Mouse (Mus musculus) left cerebral cortex, adult 18-20 months (tissue): ENCODE data around the gene Olfr503. TPM values are rescaled to one million over a fixed set of nuclear protein-coding genes. Genes with fewer than 3 reads are reported as not detected.
"Not testable (repeated sequence)": the region's sequence is repeated elsewhere in the genome, so short reads cannot be mapped to it uniquely, and the experiment has no call there.

Source experiments
- DNase-seq, 2 experiments: peaks; one replicate each; pipeline ENCODE4 v3.0.0; 2021 to 2022; ENCODE audit warnings: low spot score in 2 of 2, mixed read lengths in 1 of 2
- long read RNA-seq, 2 experiments: library from polyadenylated mRNA; stranded (forward); transcript quantifications; one replicate each; pipeline ENCODE4 v2.0.0; 2021
- total RNA-seq, 2 experiments: library from RNA; stranded (reverse); gene quantifications; 2 replicates each; pipeline ENCODE4 v1.2.3; 2021

Olfr503 gene
- not detected for total RNA-seq
- long read RNA-seq, experiment 1 = 0 reads
- long read RNA-seq, experiment 2 = 0 reads

DNA sequence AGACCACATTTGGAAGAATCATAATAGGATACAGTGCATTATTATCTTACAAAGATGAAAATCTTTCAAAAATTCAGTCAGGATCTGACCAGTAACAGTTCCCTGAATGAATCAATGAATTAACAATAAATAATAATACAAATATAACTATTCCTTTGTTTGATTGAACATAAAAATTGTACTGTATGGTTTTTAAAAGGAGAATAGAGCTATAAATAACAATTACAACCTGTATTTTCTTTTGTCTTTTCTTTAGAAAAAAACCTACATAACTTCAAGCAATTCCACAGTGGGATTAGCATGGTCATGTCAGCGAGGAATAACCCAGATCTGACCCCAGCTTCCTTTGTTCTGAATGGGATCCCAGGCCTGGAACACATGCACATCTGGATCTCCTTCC is at the start of gene Olfr503:
Olfr503 (plus strand) TSS at position 301 of the 400 bp plus-strand sequence.
- not testable (repeated sequence) for DNase-seq

DNA sequence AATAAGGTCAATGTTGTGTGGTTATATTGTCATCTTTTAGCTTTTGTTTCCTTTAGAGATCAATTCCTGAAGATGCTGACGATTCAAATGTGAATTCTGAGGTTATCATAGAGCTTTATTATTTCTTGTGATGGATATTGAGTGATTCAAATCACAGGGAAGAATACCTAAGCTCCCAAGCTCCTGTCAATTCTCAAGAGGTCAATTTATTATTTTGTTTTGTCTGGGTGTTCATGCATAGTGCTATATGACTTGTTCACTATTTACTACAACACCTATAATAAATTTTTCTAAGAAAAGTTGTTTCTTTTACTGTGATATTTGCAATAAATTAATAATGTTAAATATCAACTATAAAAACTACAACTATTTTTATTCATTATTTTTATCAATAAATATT is 19.4 kb upstream of the Olfr503 start, which contains the start of gene Olfr502:
Olfr502 (minus strand) TSS at position 101 of the 400 bp plus-strand sequence.
- DNase-seq = no peak

DNA sequence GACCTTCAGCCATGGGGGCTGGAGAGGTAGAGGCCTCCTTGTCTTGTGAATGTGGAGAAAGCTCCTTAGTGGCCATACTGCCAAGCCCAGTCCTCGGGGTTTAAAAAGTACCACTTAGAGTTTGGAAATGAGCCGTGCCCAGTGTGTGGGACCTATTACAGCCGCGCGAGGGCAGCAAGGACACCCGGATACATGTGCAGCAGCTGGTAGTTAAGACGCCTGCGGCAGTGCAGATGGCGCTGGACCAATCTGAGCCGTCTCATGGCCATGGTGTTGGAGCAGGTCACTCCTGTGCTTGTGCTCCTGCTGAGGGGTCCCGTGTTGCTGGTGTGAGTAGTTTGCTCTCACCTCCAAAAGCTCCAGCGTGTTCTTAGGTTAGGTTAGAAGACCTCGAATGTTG is 1.9 kb upstream of the Olfr503 start:
- no peak for DNase-seq

DNA sequence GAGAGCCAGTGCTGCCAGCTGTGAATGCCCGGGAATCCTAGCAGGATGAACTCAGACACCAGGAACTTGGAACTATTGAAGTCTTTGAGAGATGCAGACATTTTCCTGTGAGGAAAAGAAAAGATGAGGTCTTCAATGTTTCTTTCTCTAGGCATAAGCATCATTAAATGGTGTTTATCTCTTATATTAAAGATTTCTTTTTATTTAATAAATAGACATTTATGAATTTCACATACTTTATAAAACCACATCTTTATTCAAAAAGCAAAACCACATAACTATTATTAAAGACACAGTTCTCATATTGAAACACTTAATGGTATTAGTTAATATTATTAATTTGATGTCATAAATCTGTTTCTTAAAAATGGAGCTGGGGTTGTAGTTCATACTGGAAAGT is 21.4 kb downstream of the Olfr503 start, which contains the start of gene Olfr504:
Olfr504 (minus strand) TSS at position 101 of the 400 bp plus-strand sequence.
- no peak for DNase-seq

DNA sequence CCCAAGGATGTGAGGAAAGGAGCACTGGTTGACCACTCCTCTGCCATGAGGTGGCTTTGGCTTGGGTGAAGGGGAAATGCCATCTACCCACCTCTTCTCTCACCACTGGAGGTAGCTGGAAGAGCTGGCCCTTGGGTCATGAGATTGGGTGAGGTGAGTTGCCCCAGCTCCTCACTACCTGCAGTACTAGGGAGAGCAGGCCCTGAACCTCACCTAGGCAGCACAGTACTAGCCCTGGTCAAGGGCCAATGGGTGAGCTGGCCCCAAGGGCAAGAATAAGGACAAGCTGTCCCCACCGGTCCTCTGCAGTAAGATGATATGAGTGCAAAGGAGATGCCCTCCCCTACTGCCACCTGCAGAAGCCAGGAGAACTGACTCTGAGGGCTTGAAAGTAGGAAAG is 45.5 kb downstream of the Olfr503 start:
- DNase-seq = no peak

Other genes with a start within 250 kb of the Olfr503 start
- not detected for gene Olfr491, start 231.1 kb upstream of the Olfr503 start, total RNA-seq
- not detected for gene Olfr492, start 220.9 kb upstream of the Olfr503 start, total RNA-seq
- not detected for gene Olfr493, start 197.5 kb upstream of the Olfr503 start, total RNA-seq
- gene Olfr494, start 179.2 kb upstream of the Olfr503 start, total RNA-seq = not detected
- gene Olfr495, start 151.4 kb upstream of the Olfr503 start, total RNA-seq = not detected
- not detected for gene Olfr497, start 124.1 kb upstream of the Olfr503 start, total RNA-seq
- gene Olfr498, start 79.2 kb upstream of the Olfr503 start, total RNA-seq = not detected
- not detected for gene Olfr502, start 19.5 kb upstream of the Olfr503 start, total RNA-seq
- gene Olfr504, start 21.3 kb downstream of the Olfr503 start, total RNA-seq = not detected
- gene Olfr506, start 66.3 kb downstream of the Olfr503 start, total RNA-seq = not detected
- not detected for gene Olfr507, start 77.3 kb downstream of the Olfr503 start, total RNA-seq
- gene Olfr508, start 85.5 kb downstream of the Olfr503 start, total RNA-seq = not detected
- gene Olfr509, start 107.4 kb downstream of the Olfr503 start, total RNA-seq = not detected
- not detected for gene Olfr510, start 121.9 kb downstream of the Olfr503 start, total RNA-seq
- gene Olfr512, start 168.8 kb downstream of the Olfr503 start, total RNA-seq = not detected
- gene Olfr513, start 206.4 kb downstream of the Olfr503 start, total RNA-seq = not detected